Mouse (Mus musculus): ENCODE measurements around the gene Ssc4d. TPM values are rescaled to one million over a fixed set of nuclear protein-coding genes. Genes with fewer than 3 reads are reported as not detected.

Ssc4d gene
- total and polyA plus RNA-seq, 3 experiments, result 1.9 to 2.9 (median 2.0) TPM

- peaks cover 0 to 7% of the 10 kb centered on the region in 2 experiments for H3K36me3 ChIP-seq (replicated peaks in 1 of 2; ENCODE audit: control insufficient read depth in 1 of 2, insufficient read depth in 1 of 2, low read length in 1 of 2)
- H3K27me3 ChIP-seq (replicated peaks), result no peaks in the 10 kb centered on the region
- no peaks in the 10 kb centered on the region for H3K9me3 ChIP-seq (replicated peaks; ENCODE audit: low read length)
- TF ChIP-seq IRF4 (IDR thresholded peaks at IDR 0.05; ENCODE audit: low read depth, low read length), result no peak
- TF ChIP-seq KAT2A (IDR thresholded peaks at IDR 0.05; ENCODE audit: insufficient replicate concordance, low read length), result no peak
- no peak for TF ChIP-seq MEF2A (IDR thresholded peaks at IDR 0.05; ENCODE audit: borderline replicate concordance, low read depth, low read length)
- no peak for TF ChIP-seq RAD21 (IDR thresholded peaks at IDR 0.05; ENCODE audit: low read depth, low read length)
- no peak for TF ChIP-seq UBTF (IDR thresholded peaks at IDR 0.05; ENCODE audit: low read depth, low read length)
- TF ChIP-seq HCFC1 (IDR thresholded peaks at IDR 0.05; ENCODE audit: low read depth, low read length), result no peak
- no peak for TF ChIP-seq GABPA (IDR thresholded peaks at IDR 0.05; ENCODE audit: insufficient replicate concordance, low read depth, low read length)
- no peak for TF ChIP-seq JUN (IDR thresholded peaks at IDR 0.05; ENCODE audit: insufficient read depth, low read depth, low read length)
- no peak for TF ChIP-seq TBP (conservative IDR thresholded peaks at IDR 0.05; ENCODE audit: low read depth, low read length)
- TF ChIP-seq EP300 (IDR thresholded peaks at IDR 0.05; ENCODE audit: low read length), result peak; percentile 30; the same call in 1 of the 2 replicates
- TF ChIP-seq ETS1 (conservative IDR thresholded peaks at IDR 0.05; ENCODE audit: low read depth, low read length), result no peak
- 0 out of 2 replicates have a peak, but pooled peaks have one; percentile 22 for TF ChIP-seq BHLHE40 (IDR thresholded peaks at IDR 0.05; ENCODE audit: low read depth, low read length)
- peak overlapping the region; percentile 65 for H3K9ac ChIP-seq (ENCODE audit: insufficient read depth, low read depth)
- no peaks in the 10 kb centered on the region for H3K79me2 ChIP-seq (replicated peaks; ENCODE audit: control insufficient read depth, extremely low read depth, insufficient read depth, poor library complexity, severe bottlenecking)
- DNase-seq (ENCODE audit: extremely low read depth), result no peak
- peaks cover 19 to 40% of the 10 kb centered on the region in 2 experiments for H3K4me1 ChIP-seq (ENCODE audit: control insufficient read depth in 1 of 2, insufficient read depth in 2 of 2)
- H3K4me3 ChIP-seq (replicated peaks in 1 of 3; ENCODE audit: low read depth in 2 of 3, low read length in 2 of 3, poor library complexity in 1 of 3), result no peak overlapping the region
- in situ Hi-C loops (cut with MboI; ENCODE audit: low pct_ligation_motif_present, low pct_unique_long_range_greater_than_20kb, low sequenced_read_pairs) (no loop called here), dilution Hi-C loops (cut with MboI; ENCODE audit: extremely low pct_ligation_motif_present, extremely low pct_unique_long_range_greater_than_20kb, low sequenced_read_pairs) (no loop called here)
- peak overlapping the region; percentile 24; the same call in 1 of the 2 replicates for H3K27ac ChIP-seq (ENCODE audit: insufficient read depth, low read depth)
- peak overlapping the region; percentile 73; the same call in 1 of the 2 replicates for H3K4me2 ChIP-seq (ENCODE audit: insufficient read depth, low read depth, poor library complexity, severe bottlenecking)
Measured at GRCm38 (mm10) chr5:135956300-135957206, 17.8 kb downstream of the Ssc4d start.

- H3K4me3 ChIP-seq (replicated peaks in 1 of 3; ENCODE audit: low read depth in 2 of 3, low read length in 2 of 3, poor library complexity in 1 of 3), result no peak overlapping the region
- no peaks in the 10 kb centered on the region for H3K79me2 ChIP-seq (replicated peaks; ENCODE audit: control insufficient read depth, extremely low read depth, insufficient read depth, poor library complexity, severe bottlenecking)
- no peaks in the 10 kb centered on the region for H3K36me3 ChIP-seq (replicated peaks in 1 of 2; ENCODE audit: control insufficient read depth in 1 of 2, insufficient read depth in 1 of 2, low read length in 1 of 2)
- no peak overlapping the region for H3K4me2 ChIP-seq (ENCODE audit: insufficient read depth, low read depth, poor library complexity, severe bottlenecking)
- in situ Hi-C loops (cut with MboI; ENCODE audit: low pct_ligation_motif_present, low pct_unique_long_range_greater_than_20kb, low sequenced_read_pairs), result no loop called here
- DNase-seq (ENCODE audit: extremely low read depth), result no peak
- H3K4me1 ChIP-seq (ENCODE audit: control insufficient read depth in 1 of 2, insufficient read depth in 2 of 2), result peaks cover 11 to 25% of the 10 kb centered on the region in 2 experiments
- no peak overlapping the region for H3K9ac ChIP-seq (ENCODE audit: insufficient read depth, low read depth)
- no peak overlapping the region for H3K27ac ChIP-seq (ENCODE audit: insufficient read depth, low read depth)
- no peaks in the 10 kb centered on the region for H3K9me3 ChIP-seq (replicated peaks; ENCODE audit: low read length)
- TF ChIP-seq ELF1 (IDR thresholded peaks at IDR 0.05; ENCODE audit: low read depth, low read length) (no peak), E2F4 (IDR thresholded peaks at IDR 0.05; ENCODE audit: insufficient replicate concordance, low read depth, low read length) (no peak), POLR2A (IDR thresholded peaks at IDR 0.05; ENCODE audit: low read depth, low read length) (no peak), BHLHE40 (IDR thresholded peaks at IDR 0.05; ENCODE audit: low read depth, low read length) (no peak), ZMIZ1 (IDR thresholded peaks at IDR 0.05; ENCODE audit: low read depth, low read length) (no peak), MAX (IDR thresholded peaks at IDR 0.05; ENCODE audit: low read length) (no peak), PAX5 (IDR thresholded peaks at IDR 0.05; ENCODE audit: low read length) (no peak)
- dilution Hi-C loops (cut with MboI; ENCODE audit: extremely low pct_ligation_motif_present, extremely low pct_unique_long_range_greater_than_20kb, low sequenced_read_pairs), result no loop called here
- no peaks in the 10 kb centered on the region for H3K27me3 ChIP-seq (replicated peaks)
Measured at GRCm38 (mm10) chr5:135952830-135953229, 21.5 kb downstream of the Ssc4d start.
